In genomic region chr6:87868871-87869506, GRCm38 (mm10) we compare ENCODE assay signal across 9 mouse cellular contexts. TPM values are rescaled to one million over a fixed set of nuclear protein-coding genes. Genes with fewer than 3 reads are reported as not detected.
DNase-seq lines count a peak whose midpoint lies in the region; ATAC-seq and TF ChIP-seq lines count a peak whose summit lies in the region.
"Had no signal": no experiment of that assay in that cellular context is flagged by ENCODE, and none has a peak within 500 bp of the region (broad histone marks: within the 10 kb centered on the region; RNA-seq: fewer than 3 reads in every experiment).

No protein-coding gene starts in this region.

- H3K9me3 ChIP-seq in G1E (replicated peaks), result peaks cover under 1% of the 10 kb centered on the region; the same call in 1 of the 2 replicates
- no peaks in the 10 kb centered on the region for H3K9me3 ChIP-seq in midbrain, embryonic 15.5 days
- H3K9me3 ChIP-seq: limb, embryonic 13.5 days had no signal

- WGBS in midbrain, embryonic 15.5 days, result 78% methylated on average over 9 of the region's 9 CpGs

- no peak overlapping the region for H3K9ac ChIP-seq in midbrain, embryonic 15.5 days
- H3K9ac ChIP-seq: limb, embryonic 13.5 days had no signal

- peak overlapping the region; percentile 49; the same call in 1 of the 2 replicates for H3K4me3 ChIP-seq in G1E (ENCODE audit: low read depth, low read length)
- no peak overlapping the region for H3K4me3 ChIP-seq in midbrain, embryonic 15.5 days
- H3K4me3 ChIP-seq: limb, embryonic 13.5 days had no signal

- ATAC-seq in G1E (ENCODE audit: extremely low read depth, insufficient number of reproducible peaks, low FRiP score, poor library complexity, severe bottlenecking), result peak; percentile 22; the same call in 1 of the 2 replicates
- no peak for ATAC-seq in activated CD4-positive, CD25-positive, alpha-beta regulatory T cell, adult 4 months
- no peak for ATAC-seq in midbrain, embryonic 15.5 days (replicated peaks)

- H3K4me2 ChIP-seq in midbrain, embryonic 15.5 days, result no peak overlapping the region
- H3K4me2 ChIP-seq: limb, embryonic 13.5 days had no signal

- DNase-seq in G1E (ENCODE audit: low spot score), result no peak
- peak; percentile 91 for DNase-seq in adrenal gland, adult 8-10 months
- DNase-seq in heart, adult 8-10 months (ENCODE audit: low spot score), result peak; percentile 79
- peak; percentile 58 to 77 for DNase-seq in kidney, postnatal 36 days
- peak; percentile 79 for DNase-seq in ovary, adult 18-20 months (ENCODE audit: low spot score)
- DNase-seq in layer of hippocampus, postnatal 14 days (ENCODE audit: low spot score in 2 of 2), result no peak

- no peak for TF ChIP-seq CTCF in G1E (IDR thresholded peaks at IDR 0.05; ENCODE audit: low read depth, low read length)

- 0 out of 2 replicates have a peak, but pooled peaks cover 3% of the 10 kb centered on the region for H3K27me3 ChIP-seq in G1E (ENCODE audit: insufficient read depth, low read length)
- H3K27me3 ChIP-seq in midbrain, embryonic 15.5 days (replicated peaks), result no peaks in the 10 kb centered on the region
- H3K27me3 ChIP-seq: limb, embryonic 13.5 days had no signal

- no peaks in the 10 kb centered on the region for H3K36me3 ChIP-seq in G1E (replicated peaks)
- no peaks in the 10 kb centered on the region for H3K36me3 ChIP-seq in midbrain, embryonic 15.5 days (replicated peaks)
- H3K36me3 ChIP-seq: limb, embryonic 13.5 days had no signal

- no peak overlapping the region for H3K27ac ChIP-seq in midbrain, embryonic 15.5 days
- H3K27ac ChIP-seq: limb, embryonic 13.5 days had no signal

- H3K4me1 ChIP-seq in G1E (ENCODE audit: insufficient read depth, low read depth, low read length), result peaks cover 51% of the 10 kb centered on the region
- H3K4me1 ChIP-seq in midbrain, embryonic 15.5 days, result no peaks in the 10 kb centered on the region
- H3K4me1 ChIP-seq: limb, embryonic 13.5 days had no signal

RNA-seq across cellular contexts. Expression of gene Cnbp, which starts 18.1 kb away (rescaled TPM):
- total RNA-seq in G1E (2014; fragmentation: Nextera tagmentation) (679 and 832 TPM in 2 replicates), G1E (2017) (948 and 1,031 TPM in 2 replicates)
- polyA plus RNA-seq in G1E (2012), result 124 and 135 TPM in 2 replicates
- 100 to 1,000 TPM; 400 to 426 (median 421) TPM for total RNA-seq in adrenal gland, adult 8-10 months (2022)
- 100 to 1,000 TPM; 315 to 376 (median 329) TPM for total RNA-seq in heart, adult 8-10 months (2022)
- polyA plus RNA-seq in activated CD4-positive, CD25-positive, alpha-beta regulatory T cell, adult 4 months (2017; shearing (Covaris generic)), result 1,000 to 10,000 TPM; 1,007 to 1,067 TPM
- 467 and 483 TPM in 2 replicates for polyA plus RNA-seq in midbrain, embryonic 15.5 days (2015; fragmentation: Nextera tagmentation; extraction: Ambion mirVana)
- 100 to 1,000 TPM; 231 to 244 TPM for total RNA-seq in layer of hippocampus, postnatal 14 days (2021)

RNA-seq across cellular contexts. Expression of gene Copg1, which starts 18.6 kb away (rescaled TPM):
- total RNA-seq in G1E (2014; fragmentation: Nextera tagmentation), result 53.7 and 61.5 TPM in 2 replicates
- total RNA-seq in G1E (2017), result 73.3 and 81.9 TPM in 2 replicates
- polyA plus RNA-seq in G1E (2012), result 16.1 and 45.2 TPM in 2 replicates
- total RNA-seq in adrenal gland, adult 8-10 months (2022), result 100 to 1,000 TPM; 109 to 141 (median 130) TPM
- total RNA-seq in heart, adult 8-10 months (2022), result 10 to 100 TPM; 38.3 to 41.1 (median 40.0) TPM
- 10 to 100 TPM; 62.2 to 64.2 TPM for polyA plus RNA-seq in activated CD4-positive, CD25-positive, alpha-beta regulatory T cell, adult 4 months (2017; shearing (Covaris generic))
- polyA plus RNA-seq in midbrain, embryonic 15.5 days (2015; fragmentation: Nextera tagmentation; extraction: Ambion mirVana), result 198 and 199 TPM in 2 replicates
- 100 to 1,000 TPM; 201 to 215 TPM for total RNA-seq in layer of hippocampus, postnatal 14 days (2021)

RNA-seq across cellular contexts. Expression of gene Isy1, which starts 30.4 kb away (rescaled TPM):
- 46.7 and 53.5 TPM in 2 replicates for total RNA-seq in G1E (2014; fragmentation: Nextera tagmentation)
- total RNA-seq in G1E (2017), result 62.5 and 65.2 TPM in 2 replicates
- 46.2 and 54.9 TPM in 2 replicates for polyA plus RNA-seq in G1E (2012)
- total RNA-seq in adrenal gland, adult 8-10 months (2022), result 10 to 100 TPM; 37.3 to 60.0 (median 46.5) TPM
- 10 to 100 TPM; 18.4 to 28.1 (median 20.6) TPM for total RNA-seq in heart, adult 8-10 months (2022)
- 100 to 1,000 TPM in 1 of 2 experiments, 10 to 100 TPM in 1; 82.2 to 102 TPM for polyA plus RNA-seq in activated CD4-positive, CD25-positive, alpha-beta regulatory T cell, adult 4 months (2017; shearing (Covaris generic))
- polyA plus RNA-seq in midbrain, embryonic 15.5 days (2015; fragmentation: Nextera tagmentation; extraction: Ambion mirVana), result 19.3 and 20.9 TPM in 2 replicates
- 10 to 100 TPM; 28.9 to 33.8 TPM for total RNA-seq in layer of hippocampus, postnatal 14 days (2021)

RNA-seq across cellular contexts. Expression of gene Gm45140, which starts 33.4 kb away (rescaled TPM):
- 10.5 and 12.1 TPM in 2 replicates for total RNA-seq in G1E (2014; fragmentation: Nextera tagmentation)
- 17.5 and 19.5 TPM in 2 replicates for total RNA-seq in G1E (2017)
- polyA plus RNA-seq in G1E (2012), result 9.0 and 13.8 TPM in 2 replicates
- 1 to 10 TPM; 2.5 to 5.2 (median 3.2) TPM for total RNA-seq in adrenal gland, adult 8-10 months (2022)
- total RNA-seq in heart, adult 8-10 months (2022), result 1 to 10 TPM in 1 of 4 experiments, under 1 TPM in 1, not detected in 2; 0.24 to 1.9 TPM
- 1 to 10 TPM; 2.5 to 3.6 TPM for polyA plus RNA-seq in activated CD4-positive, CD25-positive, alpha-beta regulatory T cell, adult 4 months (2017; shearing (Covaris generic))
- polyA plus RNA-seq in midbrain, embryonic 15.5 days (2015; fragmentation: Nextera tagmentation; extraction: Ambion mirVana), result 2.9 and 3.0 TPM in 2 replicates
- 1 to 10 TPM; 2.0 to 3.0 TPM for total RNA-seq in layer of hippocampus, postnatal 14 days (2021)

RNA-seq across cellular contexts. Expression of gene Hmces, which starts 44.7 kb away (rescaled TPM):
- total RNA-seq in G1E (2014; fragmentation: Nextera tagmentation) (19.8 and 32.3 TPM in 2 replicates), G1E (2017) (31.3 and 31.4 TPM in 2 replicates)
- 20.0 and 23.7 TPM in 2 replicates for polyA plus RNA-seq in G1E (2012)
- total RNA-seq in adrenal gland, adult 8-10 months (2022), result 10 to 100 TPM; 18.0 to 30.4 (median 24.3) TPM
- 1 to 10 TPM; 7.8 to 9.4 (median 9.1) TPM for total RNA-seq in heart, adult 8-10 months (2022)
- polyA plus RNA-seq in activated CD4-positive, CD25-positive, alpha-beta regulatory T cell, adult 4 months (2017; shearing (Covaris generic)), result 10 to 100 TPM; 50.1 to 55.2 TPM
- 40.9 and 45.6 TPM in 2 replicates for polyA plus RNA-seq in midbrain, embryonic 15.5 days (2015; fragmentation: Nextera tagmentation; extraction: Ambion mirVana)
- 10 to 100 TPM; 24.4 to 26.3 TPM for total RNA-seq in layer of hippocampus, postnatal 14 days (2021)

Comparison
In these comparisons a context has a peak if more than half of its experiments do, and no peak if none do; other contexts are left out.
1. DNase-seq: peak in adrenal gland, adult 8-10 months (single experiment), heart, adult 8-10 months (single experiment), kidney, postnatal 36 days (2 of 2) and ovary, adult 18-20 months (single experiment); none in G1E (single experiment) and layer of hippocampus, postnatal 14 days (0 of 2).